Mouse (Mus musculus) lung, embryonic 14.5 days (tissue): ENCODE data around the gene Bod1l. TPM values are rescaled to one million over a fixed set of nuclear protein-coding genes. Genes with fewer than 3 reads are reported as not detected.

Experiments
- ATAC-seq: fragments of 200-750 bp; cut with Nextera tagmentation; 2 replicates; pipeline ENCODE4 v1.8.0; 2017; ENCODE audit warnings: mild to moderate bottlenecking, moderate TSS enrichment, moderate library complexity; ENCODE audit not compliant: insufficient read depth
- DNase-seq: peaks from one replicate; pipeline ENCODE4 v3.0.0-alpha.2; 2015
- H3K27ac ChIP-seq: fragments of 300-500 bp; sonication (generic); 2 replicates; pipeline ENCODE4 v1.5.1; 2014; ENCODE audit warnings: low read depth, mild to moderate bottlenecking, moderate library complexity
- H3K27me3 ChIP-seq: fragments of 300-500 bp; sonication (generic); 2 replicates; pipeline ENCODE4 v1.6.1; 2014; ENCODE audit warnings: low read length, control low read depth; ENCODE audit not compliant: insufficient read depth
- H3K36me3 ChIP-seq: fragments of 300-500 bp; sonication (generic); 2 replicates; pipeline ENCODE4 v1.6.1; 2014; ENCODE audit warnings: control low read depth; ENCODE audit not compliant: insufficient read depth
- H3K4me1 ChIP-seq: fragments of 300-500 bp; sonication (generic); 2 replicates; pipeline ENCODE4 v1.6.1; 2014; ENCODE audit warnings: antibody characterized with exemption, control low read depth; ENCODE audit not compliant: insufficient read depth
- H3K4me2 ChIP-seq: fragments of 300-500 bp; sonication (generic); 2 replicates; pipeline ENCODE4 v1.6.1; 2014; ENCODE audit warnings: mild to moderate bottlenecking
- H3K4me3 ChIP-seq: fragments of 300-500 bp; sonication (generic); 2 replicates; pipeline ENCODE4 v1.5.1; 2014; ENCODE audit warnings: low read depth, low read length
- H3K9ac ChIP-seq: fragments of 300-500 bp; sonication (generic); 2 replicates; pipeline ENCODE4 v1.6.1; 2014
- H3K9me3 ChIP-seq: fragments of 300-500 bp; sonication (generic); 2 replicates; pipeline ENCODE4 v1.6.1; 2016; ENCODE audit warnings: low read depth, low read length, control low read depth
- CTCF ChIP-seq: IDR thresholded peaks from 2 replicates; pipeline ENCODE4 v1.5.1; 2016; ENCODE audit warnings: antibody characterized with exemption, low read depth
- WGBS: fragments of 180-500 bp; shearing (Covaris S2); extraction: QIAGEN DNeasy Blood & Tissue Kit; methylation state at CpG from one replicate; pipeline ENCODE4 v1.1.7; 2014; 5-methylcytosine and 5-hydroxymethylcytosine counted together
- polyA plus RNA-seq: library from polyadenylated mRNA; unstranded; fragments of >200 nt; fragmentation: Nextera tagmentation; extraction: Ambion mirVana; gene quantifications from 2 replicates; pipeline ENCODE4 v1.2.1, GENCODE M21; 2014

Gene Bod1l
- polyA plus RNA-seq, 1 experiment from 2014 or later = 23.9 TPM

DNA sequence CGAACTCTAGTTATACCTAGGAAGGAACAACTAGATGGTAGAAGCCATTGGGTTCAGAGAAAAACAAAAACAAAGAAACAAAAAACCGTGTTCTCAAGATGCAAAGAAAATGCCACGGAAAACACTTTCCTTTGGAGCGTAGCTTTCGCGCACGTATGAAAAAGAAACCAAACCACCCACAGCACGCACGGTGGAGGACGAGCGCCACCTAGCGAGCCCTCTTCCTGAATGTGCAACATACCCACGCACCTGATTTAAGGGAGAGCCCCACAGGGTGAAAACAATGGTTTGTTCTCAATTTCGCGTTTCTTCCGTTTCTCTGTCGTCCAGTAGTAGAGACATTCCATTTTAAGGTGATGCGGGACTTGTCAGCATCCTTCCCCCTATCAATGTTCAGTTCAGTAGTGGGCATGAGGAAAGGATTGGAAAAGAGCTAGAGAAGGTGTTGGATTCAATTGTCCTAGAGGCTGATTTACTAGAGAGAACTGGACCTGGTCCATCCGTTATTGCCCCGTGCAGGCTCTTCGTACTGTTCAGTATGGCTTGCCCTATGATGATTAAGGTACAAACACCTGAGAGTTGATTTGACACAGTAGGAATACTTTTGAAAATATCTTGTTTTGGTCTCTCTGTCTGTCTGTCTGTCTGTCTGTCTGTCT is 75.6 kb downstream of the Bod1l start:
- no peak overlapping the region for H3K9ac ChIP-seq
- TF ChIP-seq CTCF = peak; percentile 98
- H3K4me2 ChIP-seq = peak overlapping the region; percentile 55
- H3K36me3 ChIP-seq = no peaks in the 10 kb centered on the region
- peak overlapping the region; percentile 29 for H3K4me3 ChIP-seq
- H3K27ac ChIP-seq = no peak overlapping the region
- H3K9me3 ChIP-seq = no peaks in the 10 kb centered on the region
- no peaks in the 10 kb centered on the region for H3K4me1 ChIP-seq
- WGBS = 5% methylated on average over 21 of the region's 21 CpGs
- peaks cover 46% of the 10 kb centered on the region for H3K27me3 ChIP-seq
- ATAC-seq (0 out of 2 replicates have a peak, but pooled peaks have one; percentile 53), DNase-seq (peak; percentile 96)

DNA sequence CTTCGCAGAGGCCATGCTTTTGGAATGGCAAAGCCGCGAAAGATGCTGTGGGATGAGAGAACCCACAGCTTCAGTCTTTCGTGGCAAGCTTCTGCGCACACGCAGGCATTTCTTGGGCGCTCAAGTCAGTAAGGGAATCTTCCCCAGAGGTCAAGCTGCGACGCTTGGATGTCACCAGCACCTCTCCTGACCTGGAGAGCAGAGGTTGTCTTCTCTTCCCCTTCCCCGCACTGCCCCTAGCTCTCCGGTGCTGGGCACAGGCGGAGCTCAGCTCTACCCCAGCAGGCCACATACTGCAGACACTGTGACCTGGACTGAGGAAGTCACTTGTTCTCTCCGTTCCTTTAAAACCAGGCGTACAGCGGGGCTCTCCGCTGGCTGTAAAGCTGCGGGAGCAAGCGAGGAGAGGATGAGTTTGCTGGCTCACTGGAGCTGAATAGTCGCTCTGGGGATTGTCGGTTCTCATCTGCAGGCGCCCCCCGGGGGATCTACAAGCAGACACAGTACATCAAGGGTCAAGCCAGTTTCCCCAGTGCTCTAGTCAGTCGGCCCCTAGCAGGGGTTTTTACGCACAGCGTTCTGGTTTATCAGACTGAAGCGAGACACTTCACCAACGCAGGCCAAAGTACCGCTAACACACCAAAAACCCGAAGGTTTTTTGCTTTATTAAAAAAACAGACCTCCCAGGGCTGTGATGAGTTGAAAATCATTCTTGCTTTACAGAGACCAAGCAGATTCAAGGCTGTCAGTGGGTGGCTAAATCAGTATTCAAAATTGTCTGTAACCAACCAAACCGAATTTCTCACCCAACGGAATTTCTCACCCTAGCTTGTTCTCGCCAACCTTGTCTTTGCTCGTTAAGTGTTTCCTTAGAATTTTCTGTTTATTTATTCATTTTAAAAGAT is 76.6 kb downstream of the Bod1l start:
- peak overlapping the region; percentile 55 for H3K4me2 ChIP-seq
- H3K9ac ChIP-seq = no peak overlapping the region
- no peak overlapping the region for H3K27ac ChIP-seq
- H3K4me3 ChIP-seq = peak overlapping the region; percentile 29
- WGBS = 5% methylated on average over 33 of the region's 33 CpGs
- H3K36me3 ChIP-seq = no peaks in the 10 kb centered on the region
- H3K9me3 ChIP-seq = no peaks in the 10 kb centered on the region
- no peak for ATAC-seq
- no peak for DNase-seq
- no peak for TF ChIP-seq CTCF
- H3K27me3 ChIP-seq = peaks cover 56% of the 10 kb centered on the region
- H3K4me1 ChIP-seq = no peaks in the 10 kb centered on the region

DNA sequence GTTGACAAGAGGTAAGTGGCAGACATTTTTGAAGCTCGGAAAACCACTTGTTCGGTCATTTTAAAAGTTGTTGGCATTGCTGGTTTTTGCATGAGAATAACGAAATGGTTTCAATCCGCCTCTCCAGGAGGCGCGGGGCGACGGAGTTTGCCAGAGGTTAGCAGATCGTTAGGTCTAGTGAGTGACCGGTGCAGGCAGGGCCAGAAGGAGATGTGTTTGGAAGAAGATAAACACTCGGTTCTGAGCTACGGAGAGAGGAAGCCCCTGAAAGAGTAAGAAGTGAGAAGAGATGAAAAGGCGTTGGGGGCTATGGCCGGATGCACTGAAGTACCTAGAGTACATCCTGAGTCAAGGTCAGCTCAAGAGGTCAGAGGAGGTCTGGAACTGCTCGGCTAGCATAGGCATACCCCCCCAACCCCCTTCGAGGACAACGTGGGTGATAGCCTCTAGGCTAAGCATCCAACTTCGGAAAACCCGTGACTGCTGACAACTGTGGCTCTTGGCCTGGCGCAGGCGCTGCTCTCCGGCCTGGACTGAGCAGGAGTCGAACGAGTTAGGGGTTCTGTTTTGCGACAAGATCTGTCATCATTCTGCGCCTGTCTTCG is 77.6 kb downstream of the Bod1l start:
- no peak overlapping the region for H3K4me2 ChIP-seq
- H3K9me3 ChIP-seq = no peaks in the 10 kb centered on the region
- TF ChIP-seq CTCF = no peak
- ATAC-seq (no peak), DNase-seq (no peak)
- no peaks in the 10 kb centered on the region for H3K4me1 ChIP-seq
- 4% methylated on average over 27 of the region's 27 CpGs for WGBS
- no peak overlapping the region for H3K4me3 ChIP-seq
- H3K36me3 ChIP-seq = no peaks in the 10 kb centered on the region
- H3K27ac ChIP-seq = no peak overlapping the region
- H3K27me3 ChIP-seq = peaks cover 66% of the 10 kb centered on the region
- no peak overlapping the region for H3K9ac ChIP-seq

DNA sequence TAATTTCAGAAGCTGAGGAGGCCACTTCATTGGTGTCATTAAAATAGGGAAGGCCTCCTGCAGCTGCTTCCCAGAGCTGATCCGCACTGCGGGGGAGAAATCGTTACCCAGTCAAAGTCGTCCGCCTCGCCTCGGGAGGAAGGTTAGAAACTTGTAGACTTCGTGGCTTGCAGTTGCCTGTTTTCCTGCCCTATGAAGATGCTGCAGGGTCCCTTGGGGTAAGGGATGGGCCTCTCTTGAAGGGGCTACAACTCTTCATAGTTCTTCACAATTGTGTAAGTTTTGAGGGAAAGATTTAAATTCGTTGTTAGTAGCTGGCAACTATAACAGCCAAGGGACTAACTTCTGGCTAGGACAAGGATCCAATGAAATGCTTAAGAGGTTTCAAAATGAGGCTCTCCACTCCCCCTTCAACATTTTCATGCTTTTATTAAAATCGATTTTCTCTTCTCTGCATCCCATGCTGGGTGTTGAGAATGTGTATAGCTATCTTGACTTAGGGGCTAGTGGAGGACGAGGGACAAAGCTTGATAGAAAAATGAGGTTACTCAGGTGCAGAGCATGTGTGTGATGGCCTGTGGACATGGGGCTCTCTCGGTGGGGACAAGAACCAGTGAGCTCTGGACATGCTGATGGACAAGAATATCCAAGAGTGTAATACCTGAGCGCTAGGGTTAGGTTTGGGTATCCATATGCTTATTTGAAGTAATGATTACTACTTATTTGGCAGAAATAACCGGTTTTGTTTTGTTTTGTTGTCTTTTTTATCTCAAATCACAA is 78.3 kb downstream of the Bod1l start:
- Histone ChIP-seq H3K36me3 (no peaks in the 10 kb centered on the region), H3K27me3 (peaks cover 73% of the 10 kb centered on the region), H3K4me1 (no peaks in the 10 kb centered on the region), H3K27ac (no peak overlapping the region), H3K4me3 (no peak overlapping the region), H3K4me2 (no peak overlapping the region), H3K9ac (no peak overlapping the region), H3K9me3 (no peaks in the 10 kb centered on the region)
- WGBS = 3% methylated on average over 14 of the region's 14 CpGs
- TF ChIP-seq CTCF = no peak
- ATAC-seq (no peak), DNase-seq (no peak)

DNA sequence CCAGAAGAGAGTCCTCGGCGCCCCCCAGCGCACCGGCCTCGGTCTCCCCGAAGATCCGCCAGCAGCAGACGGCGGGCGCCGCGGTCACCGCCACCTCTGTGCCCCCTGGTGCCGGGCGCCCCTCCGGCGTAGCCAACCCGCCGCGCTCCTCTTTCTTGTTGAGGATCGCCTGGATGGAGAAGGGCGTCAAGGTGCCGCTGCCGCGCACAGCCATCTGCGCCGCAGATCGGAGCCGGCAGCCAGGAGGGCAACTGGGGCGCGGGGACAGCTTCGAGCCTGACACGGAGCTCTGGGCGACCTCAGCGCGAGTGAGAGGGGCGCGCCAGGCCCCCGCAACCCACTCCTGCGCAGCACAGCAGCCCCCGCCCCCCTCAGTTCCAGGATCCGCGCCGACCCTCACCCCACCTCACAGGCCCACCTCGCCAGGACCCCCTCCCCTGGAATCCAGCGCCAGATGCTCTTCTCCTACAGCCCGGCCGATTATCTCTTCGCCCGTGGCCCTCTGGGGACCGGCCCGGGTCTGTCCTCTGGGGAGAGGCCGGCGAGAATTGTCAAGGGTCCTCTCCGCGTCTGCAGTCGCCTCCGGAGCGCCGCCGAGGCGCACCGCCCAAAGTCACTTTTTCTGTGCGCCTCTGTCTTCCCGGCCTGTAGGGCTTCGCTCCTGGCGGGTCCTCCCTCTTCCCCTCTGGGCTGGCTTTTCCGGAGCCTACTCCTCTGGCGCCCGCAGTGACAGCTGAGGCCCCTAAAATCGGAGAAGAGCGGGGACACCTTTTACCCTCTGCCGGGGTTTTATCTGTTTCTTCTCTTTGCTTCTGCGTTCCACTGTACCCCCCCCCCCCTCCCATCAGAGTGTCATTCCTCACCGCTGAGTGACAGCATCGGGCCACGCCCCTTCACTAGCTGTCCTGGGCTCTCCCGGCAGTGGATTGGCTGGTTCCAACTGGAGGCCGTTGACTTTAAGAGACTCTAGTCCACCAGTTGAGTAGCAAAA is 80.1 kb downstream of the Bod1l start, which contains the start of gene Nkx3-2:
Gene Nkx3-2, minus strand, starts transcription at position 771 of the 991 bp plus-strand sequence.
- no peak within 1 kb of the TSS for H3K27ac ChIP-seq
- H3K4me3 ChIP-seq = peak within 1 kb of the TSS; percentile 36
- peak within 1 kb of the TSS; percentile 64 for H3K4me2 ChIP-seq
- no peaks in the 10 kb centered on the region for H3K36me3 ChIP-seq
- DNase-seq (peak; percentile 58), ATAC-seq (peak; percentile 65)
- no peaks in the 10 kb centered on the region for H3K9me3 ChIP-seq
- peaks cover 86% of the 10 kb centered on the region for H3K27me3 ChIP-seq
- H3K4me1 ChIP-seq = no peaks in the 10 kb centered on the region
- TF ChIP-seq CTCF = no peak
- under 1% methylated on average over 74 of the region's 79 CpGs for WGBS
- H3K9ac ChIP-seq = peak within 1 kb of the TSS; percentile 3; the same call in 1 of the 2 replicates
